Mouse (Mus musculus) CH12.LX (cell line): ENCODE results near the gene Sult6b2.

Source experiments
- CTCF ChIP-seq, 2 experiments: IDR thresholded peaks in 1 of 2; conservative IDR thresholded peaks in 1 of 2; 2 replicates each; pipeline ENCODE4 v1.5.1; 2011 to 2012; ENCODE audit warnings: low read depth in 2 of 2, low read length in 2 of 2, improper control_type of control experiment in 1 of 2, inconsistent platforms in 1 of 2, mild to moderate bottlenecking in 1 of 2, moderate library complexity in 1 of 2
- USF1 ChIP-seq: IDR thresholded peaks from 2 replicates; pipeline ENCODE4 v1.6.1; 2014; ENCODE audit warnings: low read depth, mild to moderate bottlenecking, inconsistent platforms, low read length, improper control_type of control experiment
- ZC3H11A ChIP-seq: IDR thresholded peaks from 2 replicates; pipeline ENCODE4 v1.6.1; 2012; ENCODE audit warnings: low read depth, mild to moderate bottlenecking, inconsistent platforms, low read length, improper control_type of control experiment

- TF ChIP-seq ZC3H11A (no peak), CTCF (conservative IDR thresholded peaks at IDR 0.05 in 1 of 2, IDR thresholded peaks at IDR 0.05 in 1 of 2; ENCODE audit: low read depth in 2 of 2, low read length in 2 of 2) (no peak), USF1 (no peak)
These were observed 23.7 kb downstream of the Sult6b2 start for GRCm38 (mm10) chr6:142780574-142781033.
